ENCODE assay signal across 8 mouse cellular contexts in genomic region chr11:61760518-61760917, GRCm38 (mm10). TPM values are rescaled to one million over a fixed set of nuclear protein-coding genes. Genes with fewer than 3 reads are reported as not detected.
DNase-seq lines count a peak whose midpoint lies in the region; ATAC-seq lines count a peak whose summit lies in the region.
"Had no signal": no experiment of that assay in that cellular context is flagged by ENCODE, and none has a peak within 500 bp of the region (broad histone marks: within the 10 kb centered on the region; RNA-seq: fewer than 3 reads in every experiment).

No protein-coding gene starts in this region.

- H3K9ac ChIP-seq in forebrain, embryonic 12.5 days: no peak overlapping the region

- H3K4me1 ChIP-seq in forebrain, embryonic 12.5 days: peaks cover 10% of the 10 kb centered on the region

- peak overlapping the region; percentile 65 for H3K4me2 ChIP-seq in forebrain, embryonic 12.5 days

- H3K27ac ChIP-seq in forebrain, embryonic 12.5 days: no peak overlapping the region

- H3K4me3 ChIP-seq in forebrain, embryonic 12.5 days (replicated peaks): peak overlapping the region; percentile 66

- no peak for ATAC-seq in forebrain, embryonic 12.5 days (ENCODE audit: low FRiP score)
- ATAC-seq in neutrophil, adult 5-6 weeks (ENCODE audit: extremely low read depth, insufficient number of reproducible peaks, low FRiP score, poor library complexity, severe bottlenecking): peak; percentile 34; the same call in 1 of the 2 replicates

- no peaks in the 10 kb centered on the region for H3K27me3 ChIP-seq in forebrain, embryonic 12.5 days

- no peaks in the 10 kb centered on the region for H3K9me3 ChIP-seq in forebrain, embryonic 12.5 days

- peak; percentile 45 for DNase-seq in layer of hippocampus, adult 9-11 months
- no peak for DNase-seq in layer of hippocampus, postnatal 14 days (ENCODE audit: low spot score in 2 of 2)
- peak; percentile 55 for DNase-seq in WW6 (ENCODE audit: low read depth, low spot score)
- DNase-seq in liver: peak; percentile 23
- DNase-seq in urinary bladder, postnatal 4 days (ENCODE audit: low spot score in 2 of 2): no peak

- WGBS in forebrain, embryonic 12.5 days: 77% methylated on average over 5 of the region's 5 CpGs

- H3K36me3 ChIP-seq in forebrain, embryonic 12.5 days (replicated peaks): peaks cover 15% of the 10 kb centered on the region

RNA-seq across cellular contexts. Expression of gene Prpsap2, which starts 1.4 kb away (rescaled TPM):
- total RNA-seq in layer of hippocampus, postnatal 14 days (2021): 10 to 100 TPM; 40.8 to 45.7 TPM
- 62.2 and 64.2 TPM in 2 replicates for polyA plus RNA-seq in forebrain, embryonic 12.5 days (2016; fragmentation: Nextera tagmentation; extraction: Ambion mirVana)
- total RNA-seq in neutrophil, adult 5-6 weeks (2017): 44.6 and 52.4 TPM in 2 replicates

RNA-seq across cellular contexts. Expression of gene Slc5a10, which starts 39.9 kb away (rescaled TPM):
- total RNA-seq in layer of hippocampus, postnatal 14 days (2021): under 1 TPM; 0.48 to 0.64 TPM
- not detected in 2 replicates for polyA plus RNA-seq in forebrain, embryonic 12.5 days (2016; fragmentation: Nextera tagmentation; extraction: Ambion mirVana)
- total RNA-seq in neutrophil, adult 5-6 weeks (2017): not detected in 2 replicates
- total RNA-seq: left cerebral cortex, postnatal 10 days had no signal

Comparison
In these comparisons a context has a peak if more than half of its experiments do, and no peak if none do; other contexts are left out.
1. DNase-seq: peak in layer of hippocampus, adult 9-11 months (single experiment), WW6 (single experiment) and liver (single experiment); none in layer of hippocampus, postnatal 14 days (0 of 2) and urinary bladder, postnatal 4 days (0 of 2).